Mouse (Mus musculus) cerebellum, adult 2 months (tissue): ENCODE results near the gene Cldn15.

Experiments
- CTCF ChIP-seq: fragments of 200-500 bp; IDR thresholded peaks from 2 replicates; pipeline ENCODE4 v1.5.1; 2011; ENCODE audit warnings: low read depth, mild to moderate bottlenecking, control low read depth, low read length, moderate library complexity, borderline replicate concordance; ENCODE audit not compliant: insufficient read depth
- POLR2A ChIP-seq: fragments of 200-500 bp; IDR thresholded peaks from 2 replicates; pipeline ENCODE4 v1.6.1; 2011; ENCODE audit warnings: low read length, control low read depth, borderline replicate concordance; ENCODE audit not compliant: insufficient read depth

- TF ChIP-seq CTCF (no peak), POLR2A (no peak)
Observed at GRCm38 (mm10) chr5:137015913-137016312, 49.5 kb downstream of the Cldn15 start.
